Mouse (Mus musculus): ENCODE measurements around the gene Rgs16.

The Rgs16 gene

DNA sequence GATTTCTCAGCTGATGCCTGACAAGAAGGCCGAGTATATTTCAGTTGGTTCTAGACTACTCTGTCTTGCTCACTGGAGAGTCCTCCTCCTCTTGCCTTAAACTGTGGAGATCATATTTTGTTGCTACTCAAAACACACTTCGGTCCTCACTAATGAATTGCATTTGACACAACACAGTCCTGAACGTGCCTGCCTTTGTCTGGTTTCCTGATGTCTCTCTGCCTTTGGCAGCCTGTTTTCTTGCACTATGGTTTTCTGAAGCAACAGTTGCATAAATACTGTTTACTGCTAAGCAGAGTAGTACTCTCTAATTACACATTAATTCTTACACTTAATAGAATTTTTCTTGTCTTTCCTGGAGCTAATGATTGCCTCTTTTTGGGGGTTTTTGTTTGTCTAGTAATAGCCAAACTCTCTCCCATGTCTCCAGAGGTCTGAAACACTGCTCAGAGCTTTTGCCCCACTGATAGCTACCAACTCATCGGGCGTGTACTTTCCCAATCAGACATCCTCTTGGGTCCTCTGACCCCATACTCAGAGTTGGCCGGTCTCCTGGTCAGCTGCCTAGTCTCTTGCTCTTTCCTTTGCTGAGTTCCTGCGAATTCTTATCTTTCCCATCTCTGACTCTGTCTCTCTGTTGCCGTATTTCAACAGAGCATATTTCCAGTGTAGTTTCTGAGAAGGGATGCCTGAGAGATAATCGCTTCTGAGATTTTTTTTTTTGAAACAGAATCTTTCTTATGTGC is 18.4 kb upstream of the Rgs16 start:
- peak in 1 of 2 experiments; percentile 59 for DNase-seq

DNA sequence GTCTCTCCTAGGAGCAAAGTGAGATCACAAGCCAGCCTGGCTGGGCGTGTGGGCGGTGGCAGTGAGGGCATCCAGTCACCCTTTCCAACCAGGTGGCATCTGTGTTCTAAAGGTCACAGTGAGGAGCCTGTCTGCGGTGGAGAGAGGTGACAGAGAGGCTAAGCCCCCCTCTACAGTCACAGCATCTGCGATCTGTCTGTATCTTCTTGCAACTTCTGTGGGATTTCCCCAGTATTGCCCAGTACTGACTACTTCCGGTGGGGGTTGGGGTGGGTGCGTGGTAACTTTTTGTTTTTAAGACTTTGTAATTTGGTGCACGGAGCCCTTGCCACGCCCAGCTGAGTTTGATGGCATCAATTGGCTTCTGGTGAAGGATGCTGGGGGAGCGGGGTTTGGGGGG is 16.7 kb upstream of the Rgs16 start:
- no peak for DNase-seq

DNA sequence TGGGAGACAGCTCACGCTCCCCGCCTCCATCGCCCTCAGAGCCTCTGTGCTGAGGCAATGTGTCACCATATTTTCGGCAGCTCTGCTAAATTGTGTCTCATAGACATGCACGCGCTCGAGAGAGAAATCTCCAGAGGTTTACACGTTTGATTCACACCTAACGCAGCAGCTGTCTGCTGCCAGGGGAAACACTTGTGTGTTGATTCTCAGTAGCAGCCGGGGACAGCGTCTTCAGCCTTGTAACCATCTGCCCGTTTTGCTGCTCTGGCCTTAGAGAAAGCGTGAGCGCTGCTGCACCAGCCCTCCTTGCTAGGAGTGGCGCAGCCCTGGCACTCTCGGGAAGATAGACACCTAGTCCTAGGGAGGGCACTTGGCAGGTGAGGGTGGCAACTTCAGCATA is 13.5 kb upstream of the Rgs16 start:
- no peak for DNase-seq

DNA sequence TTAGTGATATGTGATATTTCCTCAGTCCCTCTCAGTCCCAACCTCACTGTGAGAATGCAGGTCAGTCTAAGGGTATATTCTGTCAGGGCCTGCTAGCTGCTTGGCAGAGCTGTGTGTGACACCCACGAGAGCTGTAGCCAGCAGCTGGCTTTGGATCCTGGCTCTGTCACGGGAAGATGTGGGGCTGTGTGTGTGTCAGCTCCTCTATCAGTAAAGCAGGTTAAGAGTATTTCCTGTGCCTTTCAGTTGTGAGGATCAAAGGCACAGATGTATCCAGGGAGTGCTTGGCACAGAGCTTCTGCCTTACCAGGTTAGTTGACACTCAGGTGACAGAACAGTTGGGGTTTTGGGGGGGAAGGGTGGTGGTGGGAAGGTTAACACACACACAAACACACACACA is 10.3 kb upstream of the Rgs16 start:
- DNase-seq, result no peak

DNA sequence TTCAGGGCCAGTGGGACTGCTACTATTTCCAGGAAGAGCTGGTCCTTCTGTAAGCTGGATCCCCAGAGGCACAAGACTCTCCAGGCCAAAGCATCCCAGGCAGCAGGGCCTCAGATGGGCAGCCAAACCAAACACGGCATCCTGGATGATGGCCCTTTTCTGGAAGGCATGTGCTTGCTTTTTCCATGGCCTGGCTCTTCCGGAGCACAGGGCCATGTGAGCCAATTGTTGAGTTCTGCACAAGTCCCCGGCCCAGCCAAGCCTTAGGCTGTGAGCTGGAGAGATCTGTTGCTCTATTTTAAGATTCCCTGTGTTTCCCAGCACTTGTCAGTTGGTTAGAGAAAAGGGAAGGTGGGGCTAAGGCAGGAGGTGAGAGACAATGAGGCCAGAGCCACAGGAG is 9.5 kb upstream of the Rgs16 start:
- DNase-seq, result peak; percentile 40 to 75

DNA sequence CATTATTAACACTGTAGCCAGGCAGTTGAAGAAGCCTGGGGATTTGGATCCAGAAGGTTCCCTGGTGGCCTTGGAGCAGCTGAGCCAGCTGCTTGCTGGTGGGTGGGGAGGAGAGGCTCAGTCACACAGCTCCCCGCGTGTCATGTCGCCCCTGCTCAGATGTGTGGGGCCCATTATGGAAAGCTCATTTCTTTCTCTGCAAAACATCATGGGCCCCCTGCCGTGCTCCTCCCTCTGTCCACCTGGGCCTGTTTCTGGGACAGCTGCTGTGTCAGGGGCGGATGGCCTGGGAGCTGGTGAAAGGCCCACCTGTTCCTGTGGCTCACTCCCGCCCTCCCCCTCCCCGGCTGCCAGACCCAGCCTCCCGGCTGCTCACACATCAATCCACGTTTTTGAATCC is 7.0 kb upstream of the Rgs16 start:
- DNase-seq, result no peak

DNA sequence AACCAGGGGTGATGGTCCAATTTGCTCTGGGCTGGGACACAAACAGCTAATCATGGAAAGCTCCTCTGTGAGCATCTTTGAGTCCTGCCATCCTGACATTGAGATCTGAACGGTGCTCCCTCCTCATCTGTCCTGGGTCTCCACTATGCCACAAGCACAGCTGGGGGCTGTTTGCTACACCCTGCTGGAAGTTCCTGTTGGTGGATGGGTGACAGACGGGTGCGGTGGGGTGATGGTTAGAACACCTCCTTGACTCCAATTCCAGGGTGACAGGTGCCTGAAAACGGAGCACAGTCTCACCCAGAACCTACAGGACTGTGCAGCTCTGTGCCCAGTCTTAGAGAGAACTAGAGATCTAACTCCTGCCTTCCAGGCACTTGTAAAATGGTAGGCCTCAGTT is 5.3 kb upstream of the Rgs16 start:
- no peak for DNase-seq

DNA sequence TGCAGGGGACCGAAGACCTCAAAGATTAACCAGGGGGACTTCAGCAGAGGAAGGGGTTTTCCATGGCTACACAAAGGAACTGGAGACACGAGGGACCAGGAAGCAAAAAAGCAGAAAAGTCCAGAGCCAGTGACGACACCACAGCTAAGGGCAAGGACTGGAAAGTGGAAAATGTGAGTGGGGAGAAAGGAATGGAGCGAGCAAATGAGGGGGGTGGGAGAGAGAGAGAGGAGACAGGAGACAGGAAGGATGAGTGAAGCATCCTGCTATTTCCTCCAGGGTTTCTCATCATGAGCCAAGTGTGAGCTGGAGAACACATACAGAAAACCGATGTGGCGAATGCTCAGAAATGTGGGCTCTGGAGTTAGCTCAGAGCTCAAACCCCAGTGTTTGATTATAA is 4.1 kb upstream of the Rgs16 start:
- DNase-seq, result peak in 1 of 2 experiments; percentile 24

DNA sequence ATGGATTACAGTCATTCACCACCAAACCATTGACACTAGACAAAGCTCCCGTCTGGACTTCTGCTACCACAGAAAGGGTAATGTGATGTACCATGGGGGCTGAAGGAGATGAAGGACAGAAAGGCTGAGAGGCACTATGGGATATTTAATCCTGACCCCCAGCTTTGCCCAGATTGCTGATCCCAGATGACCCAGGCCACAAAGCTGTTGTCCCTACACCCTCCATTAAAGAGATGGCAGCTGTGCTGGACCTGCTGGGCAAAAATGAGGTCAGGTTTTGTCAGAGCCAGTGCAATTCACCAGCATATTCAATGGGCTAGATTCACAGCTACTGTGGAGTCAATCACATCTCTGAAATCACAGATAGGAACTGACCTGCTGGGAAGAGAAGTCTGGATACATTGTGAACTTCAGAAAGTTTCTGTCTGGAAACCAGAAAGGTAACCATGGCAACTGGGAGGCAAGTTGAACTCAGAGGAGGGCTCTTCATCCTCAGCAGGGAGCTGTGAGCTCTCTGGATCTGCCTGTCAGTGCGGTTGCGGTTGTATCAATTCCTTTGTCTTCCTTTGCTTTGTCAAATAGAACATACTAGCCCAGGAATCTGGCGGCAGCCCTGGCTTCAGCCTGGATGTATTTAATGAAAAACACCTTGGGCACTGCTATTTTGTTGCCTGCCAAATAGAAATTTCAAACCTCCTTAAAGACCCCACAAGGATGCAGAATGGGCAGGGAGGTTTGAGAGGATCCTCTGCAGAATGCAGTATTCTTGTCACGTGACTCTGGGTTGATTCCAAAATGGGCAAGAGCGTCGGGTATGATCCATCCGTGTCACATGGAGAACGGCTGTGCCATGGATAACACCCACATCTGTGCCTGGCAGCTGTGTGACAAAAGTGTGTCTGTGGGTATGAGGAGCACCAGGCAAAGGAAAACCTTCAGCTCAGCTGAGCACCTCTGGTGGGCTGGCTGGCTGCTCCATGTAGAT is 2.8 kb upstream of the Rgs16 start:
- DNase-seq, result no peak

DNA sequence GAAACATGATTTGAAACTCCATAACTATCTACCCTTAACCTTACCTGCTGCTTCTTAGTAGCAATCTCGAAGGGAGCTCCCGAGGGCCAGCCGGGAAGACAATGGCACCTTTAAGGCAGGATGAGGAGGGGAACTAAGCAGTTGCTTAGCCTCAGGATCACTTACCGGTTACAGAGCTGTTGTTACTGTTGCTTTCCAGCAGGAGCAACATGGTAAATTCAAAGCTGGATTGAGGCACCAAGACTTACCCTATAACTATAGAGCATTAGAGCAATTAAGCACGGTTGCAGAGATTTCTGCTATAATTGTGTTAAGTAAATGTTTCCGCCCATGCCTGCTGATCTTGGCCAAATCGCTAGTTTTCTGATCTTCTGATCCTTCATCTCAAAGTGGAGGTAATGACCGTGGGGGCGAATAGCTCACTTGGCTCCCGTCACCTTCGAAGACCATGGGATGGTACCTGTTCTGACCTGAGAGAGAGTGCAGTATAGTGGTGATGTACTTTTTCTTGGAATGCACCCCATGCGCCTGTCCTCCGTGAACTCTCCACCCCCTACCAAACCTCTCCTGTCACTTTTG is 623 bp upstream of the Rgs16 start:
- no peak for DNase-seq

DNA sequence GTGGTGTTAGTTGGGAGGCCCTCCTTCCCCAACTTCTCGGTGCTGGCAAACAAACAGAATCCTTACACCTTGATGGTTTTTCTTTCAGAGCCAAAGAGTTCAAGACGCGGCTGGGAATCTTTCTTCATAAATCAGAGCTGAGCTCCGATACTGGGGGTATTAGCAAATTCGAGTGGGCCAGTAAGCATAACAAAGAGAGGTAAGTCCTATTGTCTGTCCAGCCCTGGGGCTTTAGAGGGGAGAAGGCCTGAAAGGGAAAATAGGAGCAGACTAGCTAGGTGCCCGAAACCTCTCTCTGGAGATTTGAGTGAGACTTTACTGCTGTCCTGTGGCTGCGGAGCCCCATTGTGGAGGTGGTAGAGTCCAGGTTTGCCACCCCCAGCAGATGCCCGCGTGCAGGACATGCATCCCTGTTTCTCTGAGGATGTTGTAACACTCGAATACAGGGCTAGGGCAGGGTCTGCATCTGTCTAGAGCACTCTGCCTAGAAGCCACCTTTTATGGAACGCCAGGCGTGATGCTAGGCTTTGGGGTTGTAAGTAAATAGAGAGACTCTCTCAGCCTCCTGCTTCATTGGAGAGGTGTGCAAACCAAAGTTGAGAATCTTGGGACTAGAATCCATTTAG is 739 bp downstream of the Rgs16 start:
- DNase-seq, result no peak

DNA sequence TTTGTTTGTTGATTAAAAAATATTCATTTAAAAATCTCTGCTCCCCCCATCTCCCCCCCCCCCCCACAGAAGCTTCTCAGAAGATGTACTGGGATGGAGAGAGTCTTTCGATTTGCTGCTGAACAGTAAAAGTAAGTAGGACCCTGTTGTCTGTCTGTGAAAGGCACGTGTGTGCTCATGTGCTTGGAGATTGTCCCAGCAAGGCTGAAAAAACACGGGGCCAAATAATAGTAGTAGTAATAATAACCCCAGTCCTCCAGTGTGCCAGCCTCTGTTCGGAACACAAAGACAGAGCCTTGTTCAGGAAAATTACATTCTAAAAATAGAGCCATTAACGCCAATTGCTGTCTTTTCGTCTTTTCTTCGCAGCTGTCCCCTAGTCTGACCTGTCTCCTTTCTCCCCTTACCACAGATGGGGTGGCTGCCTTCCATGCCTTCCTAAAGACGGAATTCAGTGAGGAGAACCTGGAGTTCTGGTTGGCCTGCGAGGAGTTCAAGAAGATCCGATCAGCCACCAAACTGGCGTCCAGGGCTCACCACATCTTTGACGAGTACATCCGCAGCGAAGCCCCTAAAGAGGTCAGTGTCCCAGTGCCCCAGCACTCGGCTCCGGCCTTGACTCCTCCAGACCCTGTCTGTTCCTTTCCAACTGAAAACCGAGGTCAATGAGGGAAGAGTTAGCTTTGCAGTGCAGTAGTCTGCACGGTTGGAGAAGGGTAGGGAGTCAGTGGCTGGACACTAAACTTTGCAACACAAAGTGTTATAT is 1.6 kb downstream of the Rgs16 start:
- no peak for DNase-seq

DNA sequence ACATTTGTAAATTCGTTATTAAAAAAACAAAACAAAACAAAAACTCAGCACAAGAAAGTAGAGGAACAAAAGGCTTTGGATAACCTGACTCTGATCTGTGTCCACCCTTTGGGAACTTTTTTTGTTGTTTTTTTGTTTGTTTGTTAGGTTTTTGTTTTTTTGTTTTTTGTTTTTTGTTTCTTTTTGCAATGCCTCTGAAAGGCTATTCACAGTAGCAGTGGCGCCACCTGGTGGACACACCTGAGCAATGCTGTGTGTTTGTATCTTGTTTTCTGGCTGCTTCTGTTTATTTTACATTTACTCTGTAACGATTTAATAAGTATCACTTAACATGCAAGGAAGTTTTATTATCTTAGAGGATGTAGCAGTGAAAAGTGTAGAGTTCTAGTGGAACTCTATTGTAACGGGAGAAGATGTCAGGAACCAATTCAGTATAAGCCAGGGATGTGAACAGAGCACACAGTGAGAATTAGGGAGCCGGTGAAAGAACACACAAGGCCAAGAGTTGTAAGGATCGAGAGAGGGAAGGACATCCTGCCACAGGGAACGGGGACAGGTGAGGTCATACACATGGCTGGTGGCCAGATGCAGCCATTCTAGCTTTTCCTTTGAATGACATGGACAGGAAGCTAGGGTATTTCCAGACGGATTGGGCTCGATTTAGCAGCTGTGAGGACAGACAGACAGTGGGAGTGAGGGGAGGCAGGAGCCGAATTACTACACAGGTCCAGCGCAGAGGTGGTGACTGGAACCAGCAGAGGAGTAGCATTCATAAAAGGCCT is 2.4 kb downstream of the Rgs16 start:
- DNase-seq, result peak; percentile 65 to 75

DNA sequence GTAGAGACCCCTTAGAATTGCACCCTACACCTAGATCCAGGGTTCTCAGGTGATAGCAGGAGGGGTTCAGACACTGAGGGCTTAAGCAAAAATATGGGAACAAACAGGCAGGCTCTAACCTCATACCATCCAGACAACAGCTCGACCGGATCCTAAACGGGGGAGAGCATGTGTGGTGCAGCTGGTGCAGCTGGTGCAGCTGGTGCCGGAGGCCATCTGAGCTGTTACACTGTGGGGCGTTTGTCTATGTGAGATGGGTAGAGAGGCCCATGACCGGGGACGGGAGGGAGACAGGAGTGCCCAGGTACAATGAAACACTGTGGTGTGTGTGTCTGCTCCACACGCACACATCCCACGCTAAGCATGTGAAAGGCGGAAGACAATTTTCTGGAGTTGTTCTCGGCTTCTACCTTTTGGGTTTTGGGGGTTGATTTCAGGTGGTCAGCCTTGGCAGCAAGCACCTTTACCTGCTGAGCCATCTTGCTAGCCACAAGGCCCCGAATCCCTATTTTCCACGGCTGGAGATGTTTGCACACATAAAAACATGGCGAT is 6.0 kb downstream of the Rgs16 start:
- DNase-seq, result no peak

DNA sequence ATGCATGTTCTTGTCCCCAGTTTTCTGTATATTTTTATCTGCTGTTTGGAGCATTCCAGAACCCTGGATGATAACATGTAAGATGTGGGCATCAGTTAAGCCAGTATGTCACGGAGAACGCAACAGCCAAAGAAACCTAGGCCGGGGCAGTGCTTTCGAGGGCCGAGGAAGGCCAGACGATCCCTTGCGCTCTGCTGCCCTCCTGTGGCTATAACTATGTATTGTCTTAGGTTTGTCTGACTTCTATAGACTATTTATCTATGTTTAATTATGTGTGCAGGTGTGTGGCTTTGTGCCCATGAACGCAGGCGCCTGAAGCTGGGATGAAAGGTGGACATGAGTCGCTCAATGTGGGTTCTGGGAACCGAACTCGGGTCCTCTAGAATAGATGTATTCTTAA is 6.6 kb downstream of the Rgs16 start:
- DNase-seq, result peak; percentile 59 to 81

DNA sequence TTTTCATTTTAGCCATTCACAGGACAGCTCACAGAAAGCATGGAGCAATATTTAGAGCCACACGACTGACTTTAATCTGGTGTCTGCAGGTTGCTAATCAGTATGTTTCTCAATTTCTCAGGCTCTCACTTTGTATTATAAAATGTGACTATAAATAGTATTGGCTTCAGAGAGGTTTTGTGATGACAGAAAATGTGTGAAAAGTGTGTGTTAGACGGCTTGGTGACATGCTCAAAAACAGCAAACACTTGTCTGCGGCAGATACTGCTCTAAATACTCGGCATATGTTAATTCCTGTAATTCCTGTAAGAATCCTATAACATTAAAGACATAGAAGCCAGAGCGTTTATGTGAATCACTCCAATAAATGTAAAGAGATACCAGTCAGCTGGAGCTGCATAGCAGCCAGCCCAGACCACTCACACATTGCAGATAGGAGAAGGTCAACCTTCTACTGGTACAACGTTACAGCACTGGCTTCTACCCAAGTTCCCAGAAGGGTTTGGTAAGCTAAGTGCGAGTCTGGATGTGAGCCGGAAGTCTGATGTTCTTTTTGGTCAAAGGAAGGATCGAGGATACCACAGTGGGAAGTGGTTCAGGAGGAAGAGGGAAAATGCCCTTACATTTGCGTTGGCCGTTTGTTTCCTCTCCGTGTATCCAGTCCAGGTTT is 7.8 kb downstream of the Rgs16 start:
- DNase-seq, result no peak

DNA sequence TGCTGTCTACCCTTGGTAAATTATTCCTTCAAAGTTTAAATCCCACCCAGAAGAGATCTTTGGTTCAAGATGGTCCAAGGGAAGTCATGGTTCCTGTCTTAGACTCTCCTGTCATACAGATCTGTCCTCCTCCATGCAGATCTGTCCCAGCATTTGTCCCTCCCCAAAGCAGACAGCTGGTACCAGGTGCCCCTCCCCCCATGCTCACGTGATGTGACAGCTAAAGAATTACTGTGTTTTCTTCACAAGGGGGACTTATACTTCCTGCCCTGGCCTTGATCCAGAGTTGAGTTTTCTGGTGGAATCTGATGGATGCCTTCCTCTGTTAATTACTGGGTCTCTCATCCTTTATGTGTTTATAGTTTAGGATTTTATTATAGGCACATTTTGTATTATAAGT is 8.4 kb downstream of the Rgs16 start:
- peak; percentile 66 to 74 for DNase-seq

DNA sequence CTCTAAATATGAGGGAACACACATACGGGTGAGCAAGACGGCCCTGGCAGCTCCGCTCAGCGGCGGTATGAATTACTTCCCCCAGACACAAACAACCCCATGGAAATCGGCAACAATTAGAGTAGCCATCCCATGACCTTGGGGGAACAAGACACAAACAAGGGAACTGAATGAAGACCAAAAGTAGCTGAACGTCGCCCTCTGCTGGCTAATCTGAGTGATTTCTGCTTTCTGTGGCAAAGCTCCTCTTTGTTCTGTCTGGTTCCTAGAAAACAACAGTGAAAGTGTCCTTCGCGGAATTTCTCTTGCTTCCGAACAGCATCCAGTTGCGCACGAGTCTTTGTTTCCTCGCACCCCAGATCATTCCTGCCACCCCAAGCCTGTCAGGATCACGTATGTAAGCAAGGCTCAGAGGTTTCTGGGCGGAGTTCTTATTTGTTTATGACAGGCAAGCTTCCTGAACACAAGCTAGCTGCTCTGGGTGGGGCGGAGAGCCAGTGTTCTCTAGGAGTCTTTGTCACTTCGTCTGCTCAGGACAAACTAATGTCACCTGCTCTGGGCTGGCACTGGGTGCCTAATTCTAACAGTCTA is 9.2 kb downstream of the Rgs16 start, which contains the start of gene Rnasel:
TSS of gene Rnasel (plus strand) at position 216 of the 591 bp plus-strand sequence.
- peak; percentile 76 to 83 for DNase-seq

DNA sequence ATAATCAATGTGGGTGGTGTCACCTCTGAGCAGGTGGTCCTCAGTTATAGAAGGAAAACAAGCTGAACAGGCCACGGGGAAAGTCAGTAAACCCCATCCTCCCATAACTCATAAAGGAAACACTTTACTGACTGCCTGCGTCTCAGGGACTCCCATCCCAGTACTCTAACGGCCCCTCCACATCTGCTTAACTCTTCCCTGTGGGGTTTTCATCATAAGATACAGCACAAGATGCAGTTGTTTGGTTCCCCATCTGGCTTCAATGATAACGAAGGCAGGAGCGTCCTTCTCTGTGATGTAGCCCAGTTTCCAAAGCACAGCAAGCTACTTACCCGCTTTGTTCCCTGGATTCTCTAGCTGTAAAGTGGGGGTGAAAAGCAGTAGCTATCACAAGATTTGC is 9.9 kb downstream of the Rgs16 start:
- DNase-seq, result no peak

DNA sequence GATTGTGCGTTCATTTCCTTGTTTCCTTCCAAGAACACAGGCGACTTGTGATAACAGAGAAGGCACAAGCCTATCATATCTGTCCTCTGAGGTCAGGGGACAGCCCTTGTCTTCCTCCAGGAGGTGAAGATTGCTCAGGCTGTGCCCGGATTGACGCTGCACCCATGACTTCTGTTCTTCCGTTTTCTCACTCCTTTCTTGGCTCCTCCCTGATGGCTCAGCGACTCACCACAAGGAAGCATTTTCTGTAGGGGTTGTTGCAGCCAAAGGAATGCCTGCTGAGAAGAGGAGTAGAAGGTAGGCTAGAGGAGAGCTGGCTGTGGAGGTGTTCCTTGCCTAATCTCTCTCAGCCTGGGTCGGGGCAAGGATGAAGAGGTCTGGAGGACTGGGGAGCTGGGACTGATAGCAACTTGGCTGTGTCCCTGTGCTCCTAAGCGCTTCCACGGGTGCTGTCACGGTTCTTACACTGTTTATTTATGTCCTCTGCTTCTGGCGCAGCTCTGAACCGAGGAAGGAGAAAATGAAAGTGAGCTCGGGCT is 11.7 kb downstream of the Rgs16 start:
- DNase-seq, result peak; percentile 67 to 70
